Comparison of ENCODE assay signal across 13 mouse cellular contexts in the genomic region with DNA sequence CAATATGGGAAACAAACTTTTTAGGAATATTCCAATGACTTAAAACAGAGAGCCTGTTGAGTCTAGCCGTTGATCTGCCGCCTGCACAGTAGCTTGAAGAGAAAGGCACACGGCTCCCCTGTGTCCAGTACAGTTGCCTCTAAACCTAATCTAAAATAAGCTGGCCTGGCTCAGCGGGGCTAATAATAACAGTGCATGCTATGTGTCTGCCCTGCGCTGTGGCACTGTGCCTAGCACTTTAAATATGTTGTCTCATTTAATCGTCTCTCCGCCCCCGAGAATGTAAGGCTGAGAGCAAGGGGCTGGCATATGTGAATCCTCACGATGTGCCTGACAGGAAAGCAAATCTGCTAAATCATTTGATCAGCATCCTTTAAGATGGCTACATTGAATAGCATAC.
DNase-seq lines count a peak whose midpoint lies in the region; ATAC-seq and TF ChIP-seq lines count a peak whose summit lies in the region.
"Had no signal": no experiment of that assay in that cellular context is flagged by ENCODE, and none has a peak within 500 bp of the region (broad histone marks: within the 10 kb centered on the region; RNA-seq: fewer than 3 reads in every experiment).

No protein-coding gene starts in this region.

- 0 out of 2 replicates have a peak, but pooled peaks have one; percentile 25 for ATAC-seq in embryonic facial prominence, embryonic 12.5 days (ENCODE audit: insufficient number of reproducible peaks, insufficient read depth, low FRiP score, low TSS enrichment)
- ATAC-seq in intestine, embryonic 14.5 days (replicated peaks; ENCODE audit: low FRiP score, low TSS enrichment, low read depth) = no peak
- no peak for ATAC-seq in intestine, postnatal 0 days
- peak; percentile 55; the same call in 1 of the 2 replicates for ATAC-seq in heart, embryonic 12.5 days (ENCODE audit: insufficient number of reproducible peaks, low FRiP score)
- no peak for ATAC-seq in intestine, embryonic 16.5 days

- no peak for TF ChIP-seq CTCF in intestine, postnatal 0 days (IDR thresholded peaks at IDR 0.05; ENCODE audit: low read depth)

- no peaks in the 10 kb centered on the region for H3K9me3 ChIP-seq in embryonic facial prominence, embryonic 12.5 days
- no peaks in the 10 kb centered on the region for H3K9me3 ChIP-seq in embryonic facial prominence, embryonic 10.5 days
- no peaks in the 10 kb centered on the region for H3K9me3 ChIP-seq in intestine, embryonic 14.5 days (ENCODE audit: control insufficient read depth, low read length)
- no peaks in the 10 kb centered on the region for H3K9me3 ChIP-seq in intestine, postnatal 0 days (ENCODE audit: control insufficient read depth)
- H3K9me3 ChIP-seq in heart, embryonic 12.5 days (replicated peaks) = no peaks in the 10 kb centered on the region
- H3K9me3 ChIP-seq in intestine, embryonic 16.5 days (ENCODE audit: control insufficient read depth, low read length) = no peaks in the 10 kb centered on the region
- H3K9me3 ChIP-seq: limb, embryonic 12.5 days had no signal

- peaks cover 1% of the 10 kb centered on the region; the same call in 1 of the 2 replicates for H3K4me1 ChIP-seq in embryonic facial prominence, embryonic 12.5 days
- H3K4me1 ChIP-seq in embryonic facial prominence, embryonic 10.5 days = peaks cover 10% of the 10 kb centered on the region; the same call in 1 of the 2 replicates
- peaks cover 27% of the 10 kb centered on the region for H3K4me1 ChIP-seq in intestine, embryonic 14.5 days (replicated peaks; ENCODE audit: control insufficient read depth, insufficient read depth, low read length)
- H3K4me1 ChIP-seq in intestine, postnatal 0 days (replicated peaks; ENCODE audit: control insufficient read depth, insufficient read depth, low read length) = peaks cover 23% of the 10 kb centered on the region
- peaks cover 94% of the 10 kb centered on the region for H3K4me1 ChIP-seq in heart, embryonic 12.5 days (replicated peaks)
- H3K4me1 ChIP-seq in intestine, embryonic 16.5 days (ENCODE audit: control insufficient read depth, insufficient read depth, low read length) = peaks cover 58% of the 10 kb centered on the region

- no peaks in the 10 kb centered on the region for H3K27me3 ChIP-seq in embryonic facial prominence, embryonic 12.5 days
- peaks cover 9% of the 10 kb centered on the region for H3K27me3 ChIP-seq in embryonic facial prominence, embryonic 10.5 days (replicated peaks; ENCODE audit: low read depth, poor library complexity, severe bottlenecking)
- no peaks in the 10 kb centered on the region for H3K27me3 ChIP-seq in intestine, embryonic 14.5 days (replicated peaks; ENCODE audit: control insufficient read depth, insufficient read depth, low read length)
- no peaks in the 10 kb centered on the region for H3K27me3 ChIP-seq in intestine, postnatal 0 days (replicated peaks; ENCODE audit: control insufficient read depth, insufficient read depth, low read length)
- H3K27me3 ChIP-seq in heart, embryonic 12.5 days (replicated peaks) = no peaks in the 10 kb centered on the region
- no peaks in the 10 kb centered on the region for H3K27me3 ChIP-seq in intestine, embryonic 16.5 days (replicated peaks; ENCODE audit: control insufficient read depth, insufficient read depth, low read length)

- no peak overlapping the region for H3K9ac ChIP-seq in embryonic facial prominence, embryonic 12.5 days
- H3K9ac ChIP-seq in intestine, embryonic 14.5 days (ENCODE audit: low read length) = no peak overlapping the region
- H3K9ac ChIP-seq in intestine, postnatal 0 days (ENCODE audit: low read depth, low read length) = no peak overlapping the region
- no peak overlapping the region for H3K9ac ChIP-seq in heart, embryonic 12.5 days
- H3K9ac ChIP-seq in intestine, embryonic 16.5 days (ENCODE audit: low read depth, low read length) = no peak overlapping the region
- H3K9ac ChIP-seq: limb, embryonic 12.5 days had no signal

- no peaks in the 10 kb centered on the region for H3K36me3 ChIP-seq in embryonic facial prominence, embryonic 12.5 days
- no peaks in the 10 kb centered on the region for H3K36me3 ChIP-seq in embryonic facial prominence, embryonic 10.5 days (replicated peaks)
- H3K36me3 ChIP-seq in intestine, embryonic 14.5 days (ENCODE audit: control insufficient read depth, insufficient read depth, low read length) = no peaks in the 10 kb centered on the region
- no peaks in the 10 kb centered on the region; the same call in 1 of the 2 replicates for H3K36me3 ChIP-seq in intestine, postnatal 0 days (ENCODE audit: control insufficient read depth, insufficient read depth)
- H3K36me3 ChIP-seq in heart, embryonic 12.5 days = no peaks in the 10 kb centered on the region
- no peaks in the 10 kb centered on the region for H3K36me3 ChIP-seq in intestine, embryonic 16.5 days (ENCODE audit: control insufficient read depth, insufficient read depth, low read length)
- H3K36me3 ChIP-seq: limb, embryonic 12.5 days had no signal

- WGBS in embryonic facial prominence, embryonic 12.5 days = 75% methylated on average over 9 of the region's 9 CpGs
- WGBS in embryonic facial prominence, embryonic 10.5 days = 82% methylated on average over 9 of the region's 9 CpGs
- 55% methylated on average over 9 of the region's 9 CpGs for WGBS in intestine, embryonic 14.5 days
- WGBS in intestine, postnatal 0 days = 58% methylated on average over 9 of the region's 9 CpGs
- WGBS in heart, embryonic 12.5 days = 22% methylated on average over 9 of the region's 9 CpGs
- WGBS in intestine, embryonic 16.5 days = 52% methylated on average over 9 of the region's 9 CpGs

- no peak overlapping the region for H3K4me2 ChIP-seq in embryonic facial prominence, embryonic 12.5 days (replicated peaks)
- H3K4me2 ChIP-seq in intestine, embryonic 14.5 days (ENCODE audit: low read length) = 0 out of 2 replicates have a peak overlapping the region, but pooled peaks have one; percentile 9
- H3K4me2 ChIP-seq in intestine, postnatal 0 days (replicated peaks; ENCODE audit: low read depth) = no peak overlapping the region
- peak overlapping the region; percentile 52 for H3K4me2 ChIP-seq in heart, embryonic 12.5 days
- no peak overlapping the region for H3K4me2 ChIP-seq in intestine, embryonic 16.5 days (ENCODE audit: low read depth, low read length)
- H3K4me2 ChIP-seq: limb, embryonic 12.5 days had no signal

- no peak for DNase-seq in embryonic facial prominence, embryonic 10.5 days (ENCODE audit: low spot score)
- no peak for DNase-seq in intestine, embryonic 14.5 days (ENCODE audit: low spot score)
- DNase-seq in MN1 (ENCODE audit: low spot score) = peak; percentile 33
- DNase-seq in embryo, embryonic 10 days (ENCODE audit: low spot score) = no peak
- DNase-seq: B cell, adult 2 months; cerebellum, adult 9-11 months; thymus, postnatal 36 days had no signal

- H3K4me3 ChIP-seq in embryonic facial prominence, embryonic 12.5 days = no peak overlapping the region
- no peak overlapping the region for H3K4me3 ChIP-seq in embryonic facial prominence, embryonic 10.5 days
- no peak overlapping the region for H3K4me3 ChIP-seq in intestine, embryonic 14.5 days (ENCODE audit: low read depth, low read length)
- H3K4me3 ChIP-seq in intestine, postnatal 0 days (ENCODE audit: low read depth, low read length) = no peak overlapping the region
- H3K4me3 ChIP-seq in heart, embryonic 12.5 days = peak overlapping the region; percentile 18
- no peak overlapping the region for H3K4me3 ChIP-seq in intestine, embryonic 16.5 days (ENCODE audit: low read length)
- H3K4me3 ChIP-seq: erythroblast, embryonic 14.5 days; limb, embryonic 12.5 days had no signal

- no peak overlapping the region for H3K27ac ChIP-seq in embryonic facial prominence, embryonic 12.5 days
- H3K27ac ChIP-seq in embryonic facial prominence, embryonic 10.5 days (replicated peaks) = no peak overlapping the region
- no peak overlapping the region for H3K27ac ChIP-seq in intestine, embryonic 14.5 days (ENCODE audit: low read depth)
- H3K27ac ChIP-seq in intestine, postnatal 0 days (ENCODE audit: low read depth, low read length) = no peak overlapping the region
- peak overlapping the region; percentile 89 for H3K27ac ChIP-seq in heart, embryonic 12.5 days (ENCODE audit: poor library complexity, severe bottlenecking)
- H3K27ac ChIP-seq in intestine, embryonic 16.5 days (ENCODE audit: low read length) = no peak overlapping the region
- H3K27ac ChIP-seq: limb, embryonic 12.5 days had no signal

Comparison
In these comparisons a context has a peak if more than half of its experiments do, and no peak if none do; other contexts are left out.
1. H3K4me2 ChIP-seq: peak in intestine, embryonic 14.5 days (single experiment) and heart, embryonic 12.5 days (single experiment); none in embryonic facial prominence, embryonic 12.5 days (single experiment), intestine, postnatal 0 days (single experiment) and intestine, embryonic 16.5 days (single experiment).
2. ATAC-seq: peak in embryonic facial prominence, embryonic 12.5 days (single experiment) and heart, embryonic 12.5 days (single experiment); none in intestine, embryonic 14.5 days (single experiment), intestine, postnatal 0 days (single experiment) and intestine, embryonic 16.5 days (single experiment).